Mouse (Mus musculus) midbrain, embryonic 11.5 days (tissue): ENCODE measurements around the gene Cdh24. TPM values are rescaled to one million over a fixed set of nuclear protein-coding genes. Genes with fewer than 3 reads are reported as not detected.

Experiments
- ATAC-seq: fragments of 200-750 bp; cut with Nextera tagmentation; 2 replicates; pipeline ENCODE4 v1.8.0; 2017; ENCODE audit warnings: moderate TSS enrichment, moderate library complexity; ENCODE audit not compliant: low FRiP score
- DNase-seq: peaks from one replicate; pipeline ENCODE4 v3.0.0; 2015; ENCODE audit warnings: low spot score; ENCODE audit errors: missing footprints
- H3K27ac ChIP-seq: fragments of 300-500 bp; sonication (generic); 2 replicates; pipeline ENCODE4 v1.5.1; 2014; ENCODE audit warnings: low read depth, low read length
- H3K27me3 ChIP-seq: fragments of 300-500 bp; sonication (generic); 2 replicates; pipeline ENCODE4 v1.6.1; 2014; ENCODE audit warnings: mild to moderate bottlenecking, low read length, moderate library complexity, mixed read lengths; ENCODE audit not compliant: control insufficient read depth, insufficient read depth
- H3K36me3 ChIP-seq: fragments of 300-500 bp; sonication (generic); 2 replicates; pipeline ENCODE4 v1.6.1; 2014; ENCODE audit warnings: mild to moderate bottlenecking, low read length, moderate library complexity, mixed read lengths; ENCODE audit not compliant: control insufficient read depth, insufficient read depth
- H3K4me1 ChIP-seq: fragments of 300-500 bp; sonication (generic); 2 replicates; pipeline ENCODE4 v1.6.1; 2014; ENCODE audit warnings: low read length; ENCODE audit not compliant: control insufficient read depth, insufficient read depth
- H3K4me2 ChIP-seq: fragments of 300-500 bp; sonication (generic); 2 replicates; pipeline ENCODE4 v1.6.1; 2014; ENCODE audit warnings: mild to moderate bottlenecking, moderate library complexity
- H3K4me3 ChIP-seq: fragments of 300-500 bp; sonication (generic); 2 replicates; pipeline ENCODE4 v1.5.1; 2014; ENCODE audit warnings: low read depth, low read length
- H3K9ac ChIP-seq: fragments of 300-500 bp; sonication (generic); 2 replicates; pipeline ENCODE4 v1.6.1; 2014; ENCODE audit warnings: low read length
- H3K9me3 ChIP-seq: fragments of 300-500 bp; sonication (generic); 2 replicates; pipeline ENCODE4 v1.6.1; 2016; ENCODE audit warnings: low read length; ENCODE audit not compliant: control insufficient read depth
- WGBS: fragments of 180-500 bp; shearing (Covaris S2); extraction: QIAGEN DNeasy Blood & Tissue Kit; methylation state at CpG from one replicate; pipeline ENCODE4 v1.1.7; 2014; 5-methylcytosine and 5-hydroxymethylcytosine counted together
- polyA plus RNA-seq: library from polyadenylated mRNA; unstranded; fragments of >200 nt; fragmentation: Nextera tagmentation; extraction: Ambion mirVana; gene quantifications from 2 replicates; pipeline ENCODE4 v1.2.1, GENCODE M21; 2014

Gene Cdh24
- polyA plus RNA-seq, 1 experiment from 2014 or later: 6.9 TPM

GRCm38 (mm10) chr14:54674317-54674716 lies 33.2 kb upstream of the Cdh24 start:
- DNase-seq (no peak), ATAC-seq (no peak)
- Histone ChIP-seq H3K9ac (no peak overlapping the region), H3K4me3 (no peak overlapping the region), H3K4me1 (no peaks in the 10 kb centered on the region), H3K27ac (no peak overlapping the region), H3K36me3 (peaks cover 12% of the 10 kb centered on the region), H3K27me3 (no peaks in the 10 kb centered on the region), H3K9me3 (no peaks in the 10 kb centered on the region), H3K4me2 (no peak overlapping the region)
- 85% methylated on average over 2 of the region's 2 CpGs for WGBS

- no peak overlapping the region for H3K4me3 ChIP-seq
- no peaks in the 10 kb centered on the region for H3K9me3 ChIP-seq
- 78% methylated on average over 4 of the region's 4 CpGs for WGBS
- H3K4me1 ChIP-seq: no peaks in the 10 kb centered on the region
- H3K4me2 ChIP-seq: no peak overlapping the region
- no peaks in the 10 kb centered on the region for H3K27me3 ChIP-seq
- H3K36me3 ChIP-seq: peaks cover 21% of the 10 kb centered on the region
- DNase-seq: peak; percentile 88
- no peak for ATAC-seq
- no peak overlapping the region for H3K27ac ChIP-seq
- H3K9ac ChIP-seq: no peak overlapping the region
Observed at GRCm38 (mm10) chr14:54669381-54669780, 28.2 kb upstream of the Cdh24 start.

- 91% methylated on average over 10 of the region's 10 CpGs for WGBS
- Histone ChIP-seq H3K27me3 (no peaks in the 10 kb centered on the region), H3K4me1 (no peaks in the 10 kb centered on the region), H3K9ac (no peak overlapping the region), H3K9me3 (no peaks in the 10 kb centered on the region), H3K36me3 (peaks cover 49% of the 10 kb centered on the region), H3K4me3 (no peak overlapping the region), H3K4me2 (no peak overlapping the region), H3K27ac (no peak overlapping the region)
- ATAC-seq (no peak), DNase-seq (no peak)
Observed at GRCm38 (mm10) chr14:54664477-54665222, 23.5 kb upstream of the Cdh24 start.

GRCm38 (mm10) chr14:54660009-54660408 lies 18.8 kb upstream of the Cdh24 start:
- DNase-seq (peak; percentile 81), ATAC-seq (no peak)
- Histone ChIP-seq H3K9ac (no peak overlapping the region), H3K4me2 (no peak overlapping the region), H3K27me3 (no peaks in the 10 kb centered on the region), H3K36me3 (peaks cover 41% of the 10 kb centered on the region), H3K4me1 (no peaks in the 10 kb centered on the region), H3K27ac (no peak overlapping the region), H3K4me3 (no peak overlapping the region), H3K9me3 (no peaks in the 10 kb centered on the region)
- WGBS: 86% methylated on average over 2 of the region's 2 CpGs

DNA sequence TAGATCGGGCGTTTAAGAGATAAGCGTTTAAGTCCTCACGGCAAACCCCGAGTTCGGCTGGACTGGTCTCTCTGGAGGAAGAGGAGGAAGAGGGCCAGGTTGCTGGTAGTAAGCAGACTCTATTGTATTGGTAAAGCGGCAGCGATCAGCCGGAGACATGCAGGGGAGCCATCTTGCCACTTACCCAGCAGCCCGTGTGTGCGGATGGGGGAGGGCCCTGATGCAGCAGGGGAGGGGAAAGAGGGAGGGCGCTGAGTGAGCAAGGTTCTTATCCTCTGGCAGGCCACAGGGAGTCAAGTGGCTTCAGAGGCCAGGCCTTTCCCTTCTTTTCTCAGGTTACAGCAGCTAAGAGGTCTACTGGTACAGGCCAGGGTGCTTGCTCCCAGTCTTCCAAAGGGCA lies 12.3 kb upstream of the Cdh24 start:
- peak; percentile 88 for ATAC-seq
- Histone ChIP-seq H3K4me2 (peak overlapping the region; percentile 89), H3K9me3 (no peaks in the 10 kb centered on the region), H3K9ac (peak overlapping the region; percentile 77), H3K4me3 (peak overlapping the region; percentile 52), H3K27me3 (no peaks in the 10 kb centered on the region), H3K27ac (peak overlapping the region; percentile 41), H3K36me3 (peaks cover 22% of the 10 kb centered on the region), H3K4me1 (peaks cover 25% of the 10 kb centered on the region)
- WGBS: 0% methylated on average over 12 of the region's 12 CpGs
- DNase-seq: peak; percentile 96

- WGBS: 0% methylated on average over 7 of the region's 7 CpGs
- peaks cover 25% of the 10 kb centered on the region for H3K36me3 ChIP-seq
Observed at GRCm38 (mm10) chr14:54652787-54653186, 11.6 kb upstream of the Cdh24 start.

GRCm38 (mm10) chr14:54651556-54651955 lies 10.4 kb upstream of the Cdh24 start:
- DNase-seq (no peak), ATAC-seq (peak; percentile 23)
- no peak overlapping the region for H3K9ac ChIP-seq
- WGBS: 74% methylated on average over 4 of the region's 4 CpGs
- peaks cover 25% of the 10 kb centered on the region for H3K4me1 ChIP-seq
- no peak overlapping the region for H3K27ac ChIP-seq
- H3K36me3 ChIP-seq: peaks cover 28% of the 10 kb centered on the region
- H3K4me2 ChIP-seq: no peak overlapping the region
- H3K9me3 ChIP-seq: no peaks in the 10 kb centered on the region
- H3K27me3 ChIP-seq: no peaks in the 10 kb centered on the region
- no peak overlapping the region for H3K4me3 ChIP-seq

More at GRCm38 (mm10) chr14:54652787-54653186, 11.6 kb upstream of the Cdh24 start:
- Histone ChIP-seq H3K4me1 (peaks cover 25% of the 10 kb centered on the region), H3K27ac (peak overlapping the region; percentile 41), H3K27me3 (no peaks in the 10 kb centered on the region), H3K4me3 (peak overlapping the region; percentile 52), H3K9me3 (no peaks in the 10 kb centered on the region), H3K4me2 (peak overlapping the region; percentile 89), H3K9ac (peak overlapping the region; percentile 77)
- ATAC-seq (0 out of 2 replicates have a peak, but pooled peaks have one; percentile 27), DNase-seq (no peak)

DNA sequence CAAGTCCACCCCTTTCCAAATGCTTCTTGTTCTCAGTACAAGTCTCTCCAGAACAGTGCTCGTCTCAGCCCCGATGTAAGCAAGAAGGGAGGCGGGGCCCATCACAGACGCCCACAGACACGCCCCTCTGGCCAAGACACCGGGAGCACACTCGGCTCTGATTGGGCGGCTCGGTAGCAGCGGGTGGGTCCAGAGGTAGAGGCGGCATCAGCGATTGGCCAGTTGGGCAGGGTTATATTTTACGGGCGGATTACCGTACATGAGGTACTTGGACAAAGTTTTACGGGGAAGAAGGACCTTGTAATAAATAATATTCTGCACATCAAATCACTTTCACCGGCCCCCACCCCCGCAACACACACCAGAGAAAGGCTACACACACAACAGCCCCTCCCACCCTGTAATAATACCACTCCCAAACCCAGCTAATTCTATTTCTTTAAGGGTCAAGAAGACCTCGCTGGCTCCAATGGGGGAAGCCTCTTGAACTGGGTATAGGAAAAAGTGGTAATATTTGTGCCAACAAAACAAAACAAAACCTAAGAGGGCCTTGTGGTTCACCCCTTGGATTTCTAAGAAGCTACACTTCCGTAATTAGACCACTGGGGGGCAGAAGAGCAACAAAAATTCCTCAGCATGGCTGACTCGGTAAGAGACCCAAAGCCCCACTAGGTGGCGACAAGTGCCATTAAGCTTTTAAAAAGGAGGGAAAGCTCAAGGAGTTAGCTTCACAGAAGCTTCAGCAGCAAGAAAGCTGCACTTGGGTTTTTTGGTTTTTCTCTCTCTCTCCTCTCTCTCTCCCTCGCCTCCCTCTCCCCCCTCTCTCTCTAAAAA lies 9.7 kb upstream of the Cdh24 start:
- 66% methylated on average over 23 of the region's 23 CpGs for WGBS
- no peaks in the 10 kb centered on the region for H3K27me3 ChIP-seq
- H3K9me3 ChIP-seq: no peaks in the 10 kb centered on the region
- ATAC-seq: peak; percentile 38; the same call in 1 of the 2 replicates
- peaks cover 31% of the 10 kb centered on the region for H3K36me3 ChIP-seq
- no peak overlapping the region for H3K9ac ChIP-seq
- H3K4me2 ChIP-seq: no peak overlapping the region
- H3K27ac ChIP-seq: no peak overlapping the region
- peaks cover 25% of the 10 kb centered on the region for H3K4me1 ChIP-seq
- DNase-seq: peak; percentile 99
- H3K4me3 ChIP-seq: no peak overlapping the region

GRCm38 (mm10) chr14:54647900-54648299 lies 6.7 kb upstream of the Cdh24 start:
- H3K4me2 ChIP-seq: no peak overlapping the region; the same call in 1 of the 2 replicates
- H3K4me1 ChIP-seq: peaks cover 19% of the 10 kb centered on the region
- H3K4me3 ChIP-seq: no peak overlapping the region
- H3K9ac ChIP-seq: no peak overlapping the region
- no peak for DNase-seq
- H3K27ac ChIP-seq: no peak overlapping the region
- H3K27me3 ChIP-seq: no peaks in the 10 kb centered on the region
- H3K36me3 ChIP-seq: peaks cover 54% of the 10 kb centered on the region
- ATAC-seq: no peak
- H3K9me3 ChIP-seq: no peaks in the 10 kb centered on the region
- 78% methylated on average over 4 of the region's 4 CpGs for WGBS
